Mouse (Mus musculus): Measurements from ENCODE around the gene Ano2.
A peak's percentile ranks its signal among the peaks of the same experiment; 100 is the strongest.

Ano2 gene

DNA sequence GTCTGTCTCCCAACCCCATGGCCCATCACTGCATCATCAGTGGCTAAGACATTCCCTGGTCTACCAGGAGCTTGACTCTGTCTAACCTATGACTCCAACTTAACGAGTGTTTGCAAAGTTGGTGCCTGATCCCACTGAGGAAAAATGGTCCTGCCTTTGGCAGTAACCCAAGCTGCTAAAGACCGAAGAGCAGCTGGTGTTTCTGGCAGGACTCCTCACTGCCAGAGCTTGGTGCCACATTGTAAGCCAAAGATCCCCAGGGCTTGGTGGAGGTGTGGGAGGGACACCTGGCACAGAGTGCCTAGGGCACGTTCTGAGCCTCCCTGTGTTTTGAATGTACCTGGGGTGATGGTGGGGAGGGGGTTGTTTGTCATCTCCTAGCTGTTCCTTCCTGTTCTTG, 232.5 kb downstream of the Ano2 start:
- DNase-seq = peak; percentile 30

DNA sequence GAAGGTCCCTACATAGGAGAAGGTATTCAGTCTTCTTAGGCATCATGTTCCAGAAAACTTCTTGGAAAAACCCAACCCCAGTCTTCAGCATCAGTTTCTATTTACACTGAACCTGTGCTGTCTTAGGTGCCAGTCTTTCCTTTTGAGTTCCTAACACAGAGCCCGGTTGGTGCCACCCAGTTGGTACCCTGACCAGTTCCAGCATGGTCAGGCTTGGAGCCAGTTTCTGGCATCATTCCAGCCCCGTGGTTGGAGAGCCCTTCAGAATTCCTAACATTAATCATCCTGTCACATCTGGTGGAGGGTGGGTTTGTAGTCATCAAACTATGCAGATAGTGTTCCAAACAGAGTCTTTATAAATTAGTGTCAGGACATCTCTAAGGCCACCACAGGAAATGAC, 234.8 kb downstream of the Ano2 start:
- DNase-seq = no peak

DNA sequence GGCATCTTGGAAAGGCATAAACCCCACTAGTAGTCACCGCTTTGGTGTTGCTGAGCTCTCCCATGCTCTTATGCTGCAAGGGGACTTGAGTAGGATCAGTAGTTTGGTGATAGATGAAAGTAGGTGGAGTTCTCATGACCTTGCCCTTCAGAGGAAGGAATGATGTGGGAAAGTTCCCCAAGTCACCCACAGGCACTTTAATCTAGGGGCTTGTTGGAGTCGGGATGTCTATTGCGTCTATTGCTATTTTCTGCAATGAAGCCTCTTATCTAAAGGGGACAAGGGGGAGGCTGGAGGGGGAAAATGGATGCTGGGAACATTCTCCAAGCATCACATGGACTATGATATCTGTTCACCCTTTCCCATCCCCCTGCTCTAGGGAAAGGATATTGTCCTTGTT, 235.6 kb downstream of the Ano2 start:
- DNase-seq = no peak

DNA sequence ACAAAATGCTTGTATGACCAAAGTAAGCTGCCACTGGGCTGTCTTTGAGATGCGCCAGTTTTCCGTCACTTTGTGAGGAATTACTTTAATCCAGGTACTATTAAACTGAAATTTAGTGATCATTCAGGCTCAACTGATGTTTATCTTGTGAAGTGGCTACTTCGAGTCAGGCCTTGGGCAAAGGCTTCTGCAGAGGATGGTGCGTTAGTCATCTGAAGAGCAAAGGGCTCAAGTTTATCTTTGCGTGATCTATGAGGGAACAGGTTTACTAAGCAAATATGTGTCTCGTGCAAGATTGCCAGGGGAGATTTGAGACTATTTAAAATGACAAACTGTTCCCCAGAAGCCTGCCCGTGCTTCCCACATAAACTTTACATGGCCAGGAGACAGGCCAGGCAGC, 241.7 kb downstream of the Ano2 start:
- DNase-seq = no peak

DNA sequence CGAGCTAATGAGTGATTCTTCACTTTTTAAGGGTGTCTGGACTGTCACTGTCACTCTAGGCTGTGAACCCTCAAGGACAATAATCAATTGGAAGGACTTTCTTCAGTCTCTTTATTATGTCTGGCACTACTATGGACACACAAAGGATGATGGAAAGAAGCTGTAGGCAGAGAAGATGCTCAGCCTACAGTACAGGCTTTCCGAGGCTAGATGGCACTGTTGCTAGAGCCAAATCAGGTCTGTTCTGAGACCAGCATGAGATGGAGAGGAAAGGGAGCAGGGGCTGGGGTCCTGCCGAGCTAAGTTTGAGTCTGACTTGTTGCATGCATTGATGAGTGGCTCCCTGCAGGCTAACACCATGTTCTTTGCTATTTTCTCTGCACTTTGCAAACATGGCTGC, 264.7 kb downstream of the Ano2 start:
- peak; percentile 5 for DNase-seq

DNA sequence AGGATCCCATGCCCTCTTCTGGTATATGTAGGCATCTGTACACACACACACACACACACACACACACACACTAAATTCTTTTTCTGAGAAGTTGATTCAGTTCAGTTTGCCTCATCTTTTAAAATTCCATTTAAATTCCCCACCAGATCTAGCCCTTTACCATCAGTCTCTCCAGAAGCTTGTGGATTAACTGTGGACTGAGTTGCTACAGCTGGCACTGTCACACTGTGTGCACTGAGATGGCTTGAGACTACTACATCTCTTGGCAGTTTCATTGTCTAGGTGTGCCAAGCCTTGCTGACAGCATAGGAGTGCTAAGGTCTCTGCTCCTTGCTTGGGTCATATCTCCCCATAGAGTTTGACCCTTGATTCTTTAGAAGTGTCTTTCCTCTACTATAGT, 283.3 kb downstream of the Ano2 start:
- DNase-seq = no peak

DNA sequence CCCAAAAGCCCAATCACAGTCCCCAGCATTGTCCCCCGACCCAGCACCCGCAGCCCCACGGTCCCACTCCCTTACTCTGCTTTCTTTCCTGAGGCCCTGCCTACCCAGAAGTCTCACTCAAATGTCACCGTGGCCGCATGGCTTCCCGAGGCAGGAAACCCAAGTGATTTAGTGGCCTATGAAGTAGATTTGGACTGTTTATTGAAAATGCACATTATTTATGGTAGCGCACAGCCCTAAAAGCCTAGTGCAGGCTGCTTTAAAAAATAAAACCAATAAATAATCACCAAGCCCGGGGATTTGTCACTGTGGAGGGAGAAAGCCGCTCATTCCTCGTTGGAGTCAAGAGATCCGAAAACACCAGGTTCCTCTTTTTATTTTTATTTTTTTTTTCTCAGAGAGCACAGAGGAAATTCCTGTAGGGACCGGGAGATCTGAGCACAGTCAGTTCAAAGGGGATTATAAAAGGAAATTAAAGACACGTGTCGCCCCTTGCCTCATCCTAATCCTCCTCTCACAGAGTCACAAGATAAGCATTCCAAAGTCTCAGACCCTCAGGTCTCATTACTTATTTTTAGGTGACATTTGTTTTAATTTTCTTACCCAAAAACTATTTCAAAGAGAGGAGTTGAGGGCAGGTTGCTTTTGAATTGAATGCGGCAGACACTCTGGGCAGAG, 285.7 kb downstream of the Ano2 start:
- no peak for DNase-seq

DNA sequence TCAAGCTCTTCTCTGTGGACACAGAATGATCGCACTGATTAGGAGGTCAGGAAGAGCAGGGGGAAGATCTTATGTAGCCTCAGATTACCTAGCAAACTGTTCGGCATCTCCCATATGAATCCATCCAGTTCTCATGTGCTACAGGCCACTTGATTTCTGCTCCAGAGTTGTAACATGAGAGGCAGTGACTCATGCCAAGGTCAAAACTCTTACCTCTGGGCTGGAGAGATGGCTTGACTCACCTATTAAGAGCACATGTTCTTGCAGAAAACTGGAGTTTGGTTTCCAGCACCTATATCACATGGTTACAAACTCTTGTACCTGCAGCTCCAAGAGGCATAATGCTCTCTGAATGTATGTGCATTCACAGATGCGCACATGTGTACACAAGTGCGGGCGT, 289.4 kb downstream of the Ano2 start:
- DNase-seq = no peak

DNA sequence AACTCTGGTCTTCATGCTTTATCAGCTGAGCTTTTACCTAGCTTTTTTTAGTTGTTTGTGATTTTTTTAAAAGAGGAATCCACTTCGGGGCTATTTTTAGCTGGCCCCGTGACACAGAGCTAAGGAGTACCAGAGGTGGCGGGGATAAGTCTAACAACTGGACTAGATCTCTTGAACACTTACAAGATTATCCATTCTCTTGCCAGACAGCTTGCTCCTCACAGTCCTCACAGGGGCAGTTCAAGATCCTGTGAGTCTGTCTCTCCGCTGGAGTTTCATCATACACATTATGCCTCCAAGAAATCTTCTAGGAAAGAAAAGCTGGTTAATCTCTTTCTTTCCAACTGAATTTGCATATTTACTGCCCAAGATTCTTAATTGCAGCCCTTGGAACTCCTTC, 293.8 kb downstream of the Ano2 start:
- no peak for DNase-seq

DNA sequence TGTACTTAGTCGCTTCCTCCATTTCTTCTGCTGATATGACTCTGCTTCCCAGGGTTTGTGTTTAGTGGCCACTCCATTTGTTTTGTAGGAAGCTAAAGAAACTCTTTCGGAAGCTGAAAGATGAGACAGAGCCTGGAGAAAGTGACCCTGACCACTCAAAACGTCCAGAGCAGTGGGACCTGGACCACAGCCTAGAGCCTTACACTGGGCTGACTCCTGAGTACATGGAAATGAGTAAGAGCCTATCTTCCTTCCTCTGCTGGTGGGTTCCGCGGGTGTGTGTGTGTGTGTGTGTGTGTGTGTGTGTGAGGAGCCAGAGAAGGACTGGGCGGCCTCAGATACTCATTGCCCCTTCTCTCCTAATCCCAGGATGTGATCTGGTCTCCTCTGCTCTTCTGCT, 302.5 kb downstream of the Ano2 start:
- no peak for DNase-seq

DNA sequence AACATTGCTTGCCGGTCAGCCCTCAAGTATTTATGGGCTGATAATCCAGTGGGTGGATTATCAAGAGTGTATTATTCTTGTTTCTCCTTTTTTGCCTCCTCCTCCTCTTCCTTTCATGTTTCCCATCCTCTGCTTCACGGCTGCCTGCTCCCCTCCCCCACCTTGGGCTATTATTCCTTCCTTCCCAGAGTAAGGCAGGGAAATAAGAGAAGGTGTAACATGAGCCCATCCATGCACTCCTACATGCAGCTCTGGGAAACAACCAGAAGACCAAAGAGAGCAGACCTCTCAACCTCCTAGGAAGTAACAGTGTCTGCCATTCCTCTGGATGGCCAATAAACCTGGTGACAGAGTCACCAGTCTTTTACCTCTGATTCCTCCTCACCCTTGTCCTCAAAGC, 311.6 kb downstream of the Ano2 start:
- no peak for DNase-seq

DNA sequence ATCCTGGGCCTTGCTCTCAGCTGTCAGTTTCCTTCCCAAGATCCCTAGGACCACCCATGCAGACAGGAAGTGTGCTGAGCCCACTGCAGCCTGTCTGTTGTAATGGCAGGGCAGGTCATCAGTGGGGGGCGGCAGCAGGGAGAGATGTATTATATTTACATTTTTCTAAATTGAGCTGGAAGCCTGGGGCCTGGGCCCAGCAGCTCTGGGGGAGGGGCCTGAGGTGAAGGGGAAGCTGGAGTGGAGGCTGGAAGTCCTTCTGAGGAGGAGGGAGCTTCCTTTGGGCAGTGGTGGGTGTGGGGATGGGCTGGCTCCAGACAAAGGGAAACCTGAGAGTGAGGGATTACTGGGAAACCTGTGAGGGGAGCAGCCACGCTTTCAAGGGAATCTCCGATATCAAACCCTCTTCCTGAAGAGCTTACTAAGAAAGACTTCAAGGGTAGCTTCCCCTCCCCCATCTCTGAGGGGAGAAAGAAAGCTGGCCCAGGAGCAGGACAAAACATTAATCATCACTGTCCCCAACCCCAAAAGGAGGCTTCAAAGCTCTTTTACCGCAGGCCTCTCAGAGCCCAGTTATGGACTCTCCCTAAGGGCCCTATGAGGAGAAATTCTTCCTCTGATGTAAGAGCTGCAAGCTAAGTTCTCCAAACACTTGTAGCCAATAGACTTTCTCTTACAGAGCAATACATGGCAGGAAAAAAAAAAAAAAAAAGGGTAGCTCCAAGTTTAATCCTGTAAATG, 313.0 kb downstream of the Ano2 start:
- no peak for DNase-seq

DNA sequence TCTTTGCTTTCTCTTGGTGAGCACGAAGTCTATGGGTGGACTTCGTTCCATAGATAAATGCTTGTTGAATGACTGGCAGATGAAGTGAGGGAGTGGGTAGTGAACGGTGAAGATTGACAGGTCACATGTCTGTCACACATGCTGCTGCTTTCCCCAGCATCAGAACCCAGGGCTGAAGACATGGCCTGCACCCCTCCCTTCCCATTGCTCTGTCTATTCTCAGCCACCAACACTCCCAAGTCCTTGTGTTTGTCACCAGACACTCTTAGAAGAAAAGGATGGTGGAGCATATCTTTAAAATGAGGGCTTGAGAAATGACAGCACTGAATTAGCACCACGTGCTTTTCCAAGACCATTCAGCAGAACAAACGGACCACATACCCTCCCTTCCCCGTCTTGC, 316.4 kb downstream of the Ano2 start:
- DNase-seq = no peak

DNA sequence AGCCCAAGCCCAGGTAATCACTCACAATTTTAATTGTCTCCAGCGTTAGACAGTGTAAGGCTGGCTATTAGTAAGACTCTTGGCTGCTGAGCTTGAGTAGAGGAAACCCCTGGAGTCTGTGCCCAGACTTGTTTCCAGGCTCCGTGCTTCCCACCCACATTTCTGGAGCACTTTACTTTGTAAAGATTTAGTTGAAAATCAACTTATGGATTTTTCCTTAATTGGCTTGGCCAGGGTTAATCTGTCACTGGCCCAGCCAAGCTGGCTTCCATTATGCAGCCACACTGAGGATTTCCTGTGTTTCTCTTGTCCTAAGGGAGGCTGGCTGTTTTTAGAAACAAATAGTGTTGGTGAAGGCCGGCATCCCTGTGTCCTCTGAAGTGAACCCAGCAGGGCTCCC, 318.9 kb downstream of the Ano2 start:
- DNase-seq = no peak

DNA sequence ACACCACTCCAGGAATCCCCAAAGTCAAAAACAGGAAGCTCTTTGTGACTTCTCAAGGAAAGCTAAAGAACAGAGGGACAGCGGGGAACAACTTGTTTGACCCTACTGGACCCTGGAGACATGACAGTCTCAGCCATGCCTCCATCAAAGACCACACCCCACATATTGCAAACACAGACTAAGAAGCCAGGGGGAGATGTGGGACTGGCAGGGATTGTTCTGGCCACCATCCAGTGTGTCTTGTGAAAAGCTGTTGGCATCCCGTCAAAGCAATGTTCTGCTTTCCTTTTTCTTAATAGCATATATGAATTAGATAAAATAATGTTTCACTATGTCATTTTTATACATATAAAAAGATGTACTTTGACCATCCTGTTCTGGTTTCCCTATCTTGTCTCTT, 326.8 kb downstream of the Ano2 start:
- no peak for DNase-seq

DNA sequence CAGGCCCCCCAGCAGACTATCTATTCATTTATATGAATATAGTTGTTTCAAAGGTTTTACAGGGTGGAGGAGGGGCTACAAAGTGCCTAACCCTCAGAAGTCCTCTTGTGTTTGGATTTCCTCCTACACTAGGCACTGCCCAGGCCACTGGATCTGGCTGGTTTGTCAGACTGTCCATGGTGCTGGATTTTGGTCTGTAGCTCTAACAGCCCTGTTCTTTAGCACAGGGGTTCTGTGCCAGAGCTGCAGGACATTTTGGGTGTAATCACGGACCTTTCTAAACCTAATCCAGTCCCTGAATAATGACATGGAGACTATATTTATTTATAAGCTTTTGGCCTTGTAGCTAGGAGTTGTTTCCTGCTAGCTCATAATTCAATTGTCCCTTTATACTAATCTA, 328.2 kb downstream of the Ano2 start:
- DNase-seq = no peak

DNA sequence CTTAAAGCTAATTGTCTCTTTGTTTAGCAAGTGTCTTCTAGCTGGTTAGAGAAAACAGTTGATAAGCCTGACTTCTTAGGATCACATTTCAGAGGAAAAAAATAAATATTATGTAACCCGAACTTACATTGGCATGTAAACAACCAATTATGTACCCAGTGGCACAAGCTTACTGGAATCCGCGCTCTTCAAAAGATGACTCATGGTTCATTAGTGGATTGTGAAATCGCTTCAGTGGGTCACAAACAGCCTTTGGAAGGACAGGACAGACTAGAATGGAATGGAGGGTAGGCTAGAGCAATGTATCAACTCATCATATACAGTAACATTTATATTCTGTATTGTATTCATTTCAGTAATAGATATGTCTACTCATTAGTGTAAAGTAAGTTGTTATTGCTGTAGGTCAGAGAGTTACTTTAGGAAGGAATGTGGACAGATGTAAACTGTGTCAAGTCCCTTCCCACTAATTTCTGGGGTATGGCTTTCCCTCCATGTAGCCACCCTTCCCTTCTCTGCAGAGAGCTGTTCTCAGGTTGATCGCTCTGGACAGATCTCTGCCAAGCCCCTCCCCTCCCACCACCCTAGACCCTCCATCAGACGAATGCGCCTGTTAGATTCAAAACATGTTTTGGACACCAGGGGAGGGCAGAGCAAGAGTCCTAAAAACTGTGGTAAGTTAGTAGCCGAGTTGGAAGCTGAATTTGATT, 343.6 kb downstream of the Ano2 start:
- DNase-seq = no peak

DNA sequence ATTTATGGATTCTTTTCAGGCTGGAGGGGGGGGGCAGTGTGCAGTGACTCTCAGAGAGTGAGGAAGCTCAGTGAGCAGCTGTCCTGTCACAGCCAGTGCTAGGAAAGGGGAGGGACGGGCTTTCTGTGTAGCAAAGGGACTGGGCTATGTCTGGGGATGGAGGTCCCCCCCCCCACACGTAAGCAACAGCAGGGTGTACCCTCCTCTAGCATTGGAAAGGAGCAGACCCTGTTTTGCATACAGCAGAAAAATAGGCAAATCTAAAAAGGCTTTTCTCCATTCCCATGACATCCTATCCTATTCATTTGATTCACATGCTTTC, 344.1 kb downstream of the Ano2 start:
- no peak for DNase-seq

DNA sequence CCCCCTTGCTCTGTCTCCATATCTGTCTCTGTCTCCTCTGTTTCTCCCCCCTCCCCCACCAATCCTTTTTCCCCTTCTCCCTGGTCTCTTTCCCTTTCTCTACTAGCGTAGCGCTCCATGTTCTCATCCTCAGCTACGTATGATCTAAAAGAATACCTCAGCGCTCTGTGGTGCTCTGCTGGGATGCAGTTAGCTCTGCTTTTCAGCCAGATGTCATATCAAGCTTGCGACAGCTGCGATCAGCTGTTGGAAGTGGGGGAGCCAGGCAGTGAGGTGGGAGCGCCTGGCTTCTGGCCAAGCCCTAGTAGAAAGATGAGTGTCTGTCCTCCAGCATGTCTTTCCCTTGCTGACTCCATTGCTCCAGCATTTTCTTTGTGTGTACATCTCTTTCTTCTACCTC, 344.5 kb downstream of the Ano2 start:
- no peak for DNase-seq

DNA sequence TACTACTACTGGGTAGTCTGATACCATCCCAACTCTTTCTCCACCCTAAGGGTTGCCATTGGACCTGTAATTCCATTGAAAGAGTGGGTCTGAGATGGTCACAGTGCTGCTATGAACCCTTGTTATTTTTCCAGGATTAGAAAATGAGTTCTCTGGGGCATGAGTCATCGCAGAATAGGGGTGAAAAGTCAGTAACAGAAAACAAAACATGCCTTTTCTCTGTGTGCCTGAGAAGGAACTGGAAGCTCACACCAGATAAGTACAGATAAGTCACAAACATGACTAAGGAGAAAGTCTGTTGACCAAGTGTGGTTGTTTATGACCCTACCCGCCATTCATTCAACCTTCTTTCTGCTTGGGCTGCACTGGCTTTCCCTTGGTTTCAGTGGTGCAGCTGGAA, 345.4 kb downstream of the Ano2 start:
- DNase-seq = no peak

DNA sequence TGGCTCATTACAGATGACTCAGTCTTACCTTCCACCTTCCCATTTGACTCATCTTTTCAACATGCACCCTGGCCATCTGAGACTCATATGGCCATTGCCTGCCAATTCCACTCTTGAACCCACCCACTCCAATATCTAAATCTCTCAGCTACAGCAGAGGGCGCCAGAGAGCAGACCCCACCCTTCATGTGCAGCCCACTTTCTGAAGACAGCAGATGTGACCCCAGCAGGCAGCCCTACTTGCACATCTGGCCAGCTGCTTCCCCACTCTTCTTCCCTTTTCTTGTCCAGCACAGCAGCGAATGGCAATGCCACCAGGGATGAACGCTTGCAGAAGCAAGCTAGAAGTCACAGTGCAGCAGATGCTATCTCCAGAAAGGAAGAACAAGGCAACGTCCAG, 355.7 kb downstream of the Ano2 start:
- no peak for DNase-seq

DNA sequence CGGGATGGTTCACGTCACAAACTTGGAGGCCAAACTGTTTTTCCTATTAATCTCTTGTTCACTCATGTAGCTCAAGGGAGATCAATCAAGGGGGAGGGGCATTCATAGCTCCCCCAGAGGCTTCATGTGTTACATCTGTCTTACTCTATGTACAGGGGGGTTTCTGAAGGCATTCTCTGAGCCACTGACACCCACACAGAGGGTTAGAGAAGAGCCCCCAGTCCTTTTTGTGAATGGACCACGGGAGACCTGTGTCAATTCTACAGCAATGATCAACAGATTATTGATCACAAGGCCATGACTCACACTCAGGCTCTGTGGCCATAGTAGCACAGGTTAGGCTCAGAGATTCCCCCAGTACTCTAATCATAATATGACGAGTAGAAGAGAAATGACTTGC, 358.0 kb downstream of the Ano2 start:
- no peak for DNase-seq

DNA sequence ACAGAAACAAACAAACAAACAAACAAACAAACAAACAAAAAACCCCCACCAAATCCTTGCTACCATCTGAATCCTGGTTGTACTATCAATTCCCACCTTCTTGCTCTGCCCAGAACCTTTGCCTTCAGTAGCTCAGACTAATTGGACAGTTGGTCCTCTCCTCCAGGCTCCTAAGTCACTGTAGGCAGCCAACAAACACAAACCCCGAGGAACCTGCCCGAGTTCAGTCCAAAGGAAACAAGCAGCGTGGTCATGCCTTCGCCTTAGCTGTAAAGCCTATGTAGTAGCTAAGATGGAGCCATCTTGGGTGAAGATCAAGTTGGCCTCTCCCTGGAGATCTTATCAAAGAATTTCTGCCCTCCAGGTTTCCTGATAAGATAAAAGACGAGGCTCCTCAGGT, 362.9 kb downstream of the Ano2 start:
- DNase-seq = no peak

DNA sequence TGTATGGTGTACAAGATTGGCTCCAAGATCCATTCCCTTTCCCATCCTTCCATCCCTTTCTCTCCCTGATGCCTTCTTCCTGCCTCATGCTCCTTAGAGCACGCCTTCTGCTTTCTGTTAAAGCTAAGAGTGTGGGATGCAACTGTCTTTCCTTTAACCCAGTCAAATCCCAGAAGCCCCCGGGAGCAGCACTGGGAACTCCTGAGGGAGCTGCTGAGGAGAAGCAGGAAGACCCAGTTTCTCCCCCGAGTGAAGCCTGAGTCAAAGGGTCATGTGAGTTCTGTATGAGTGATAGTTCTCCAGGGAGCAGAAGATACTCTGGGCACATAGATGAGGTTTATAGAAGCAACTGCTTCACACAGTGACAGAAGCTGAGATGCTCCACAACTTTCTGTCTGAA, 367.5 kb downstream of the Ano2 start:
- DNase-seq = no peak

DNA sequence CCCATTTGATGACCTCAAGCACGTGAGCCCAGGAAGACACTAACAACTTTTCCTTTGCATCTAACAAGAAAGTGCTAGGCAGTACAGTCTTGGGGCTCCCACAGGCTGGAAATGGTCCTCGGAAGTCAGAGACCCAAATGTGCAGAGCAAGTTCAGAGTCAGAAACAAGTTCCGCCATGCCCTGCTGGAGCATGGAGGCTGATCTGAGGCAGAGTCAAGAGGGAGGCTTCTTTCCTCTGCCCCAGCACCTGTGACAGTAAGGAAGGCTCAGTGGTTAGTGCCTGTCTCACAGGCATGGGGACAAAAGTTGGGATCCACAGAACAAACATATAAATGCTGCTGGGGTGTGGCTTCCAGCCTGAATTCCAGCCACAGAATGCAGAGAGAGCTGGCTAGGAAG, 390.3 kb downstream of the Ano2 start:
- DNase-seq = no peak
